Mouse (Mus musculus) ES-Bruce4 (cell line): ENCODE measurements around the gene Ryr3.

Source experiments
- CTCF ChIP-seq: IDR thresholded peaks from one replicate; pipeline ENCODE4 v1.8.1; 2011; ENCODE audit warnings: low read depth, low read length
- EP300 ChIP-seq: IDR thresholded peaks from 2 replicates; pipeline ENCODE4 v1.6.1; 2011; ENCODE audit warnings: low read depth, low read length; ENCODE audit not compliant: insufficient read depth
- POLR2A ChIP-seq: IDR thresholded peaks from one replicate; pipeline ENCODE4 v1.8.1; 2011; ENCODE audit warnings: low read length; ENCODE audit not compliant: insufficient read depth

DNA sequence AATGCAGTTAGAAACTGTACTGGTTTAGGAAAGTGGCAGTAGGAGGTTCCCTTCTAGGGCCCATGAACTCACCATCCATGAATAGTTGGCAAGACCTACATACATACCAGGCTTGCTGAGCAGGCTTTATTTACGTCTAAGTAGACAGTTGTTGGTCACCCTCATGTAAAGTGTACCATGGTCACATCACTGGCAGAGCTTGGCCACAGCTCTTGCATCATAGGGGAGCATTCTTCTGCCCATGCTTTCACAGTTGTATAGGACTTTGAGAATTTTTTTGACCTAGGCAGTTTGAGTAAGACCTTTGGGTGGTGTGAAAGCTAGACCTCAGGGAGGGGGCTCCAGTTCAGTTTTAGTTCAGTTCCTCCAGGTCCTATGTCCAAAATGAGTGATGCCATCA is 619.8 kb downstream of the Ryr3 start:
- TF ChIP-seq CTCF, result no peak
- TF ChIP-seq POLR2A, result no peak
- TF ChIP-seq EP300, result no peak
